ENCODE assay signal across 19 mouse cellular contexts in genomic region chr6:66859391-66859790, GRCm38 (mm10). TPM values are rescaled to one million over a fixed set of nuclear protein-coding genes. Genes with fewer than 3 reads are reported as not detected.
"Had no signal": no experiment of that assay in that cellular context is flagged by ENCODE, and none has a peak within 500 bp of the region (broad histone marks: within the 10 kb centered on the region; RNA-seq: fewer than 3 reads in every experiment).

No protein-coding gene starts in this region.

- H3K27me3 ChIP-seq: limb, embryonic 15.5 days; neural tube, embryonic 15.5 days had no signal

- H3K4me3 ChIP-seq: left cerebral cortex, adult 2 months; limb, embryonic 15.5 days; midbrain, embryonic 10.5 days; myocyte; neural tube, embryonic 15.5 days had no signal

- H3K4me1 ChIP-seq: limb, embryonic 15.5 days; midbrain, embryonic 10.5 days; neural tube, embryonic 15.5 days had no signal

- H3K9ac ChIP-seq: limb, embryonic 15.5 days; liver, embryonic 14.5 days; lung, embryonic 14.5 days; neural tube, embryonic 15.5 days had no signal

- H3K27ac ChIP-seq: hindbrain, postnatal 0 days; left cerebral cortex, adult 2 months; limb, embryonic 15.5 days; liver, embryonic 14.5 days; midbrain, embryonic 10.5 days; neural tube, embryonic 15.5 days had no signal

- DNase-seq: lung, embryonic 14.5 days; lung, postnatal 10 days; lung, postnatal 4 days; midbrain, embryonic 14.5 days; right cerebral cortex, adult 18-20 months; spleen, adult 18-20 months; thymus, adult 18-20 months; thymus, postnatal 14 days had no signal

- ATAC-seq: hindbrain, postnatal 0 days had no signal

- H3K4me2 ChIP-seq: limb, embryonic 15.5 days; lung, embryonic 14.5 days; neural tube, embryonic 15.5 days had no signal

- H3K36me3 ChIP-seq: limb, embryonic 15.5 days; midbrain, embryonic 10.5 days; neural tube, embryonic 15.5 days had no signal

- H3K9me3 ChIP-seq: limb, embryonic 15.5 days; midbrain, embryonic 10.5 days; neural tube, embryonic 15.5 days had no signal

RNA-seq across cellular contexts. Expression of gene Vmn1r39, which starts 49.0 kb away (rescaled TPM):
- polyA plus RNA-seq: hindbrain, postnatal 0 days; intestine, embryonic 14.5 days; limb, embryonic 11.5 days; limb, embryonic 15.5 days; liver, embryonic 14.5 days; lung, embryonic 14.5 days; midbrain, embryonic 10.5 days; midbrain, embryonic 14.5 days; myocyte; neural tube, embryonic 11.5 days; neural tube, embryonic 15.5 days; stomach, embryonic 14.5 days had no signal
